Mouse (Mus musculus) layer of hippocampus, adult 8-10 months (tissue): Measurements from ENCODE around the gene Gm10639. TPM values are rescaled to one million over a fixed set of nuclear protein-coding genes. Genes with fewer than 3 reads are reported as not detected.
"Not testable (repeated sequence)": the region's sequence is repeated elsewhere in the genome, so short reads cannot be mapped to it uniquely, and the experiment has no call there.

Experiments
- DNase-seq, 2 experiments: peaks; one replicate each; pipeline ENCODE4 v3.0.0; 2022; ENCODE audit warnings: low spot score in 2 of 2
- total RNA-seq, 4 experiments: library from RNA; stranded (reverse); gene quantifications; 2 replicates each; pipeline ENCODE4 v1.2.4; 2022

Gene Gm10639
- not detected for total RNA-seq

DNA sequence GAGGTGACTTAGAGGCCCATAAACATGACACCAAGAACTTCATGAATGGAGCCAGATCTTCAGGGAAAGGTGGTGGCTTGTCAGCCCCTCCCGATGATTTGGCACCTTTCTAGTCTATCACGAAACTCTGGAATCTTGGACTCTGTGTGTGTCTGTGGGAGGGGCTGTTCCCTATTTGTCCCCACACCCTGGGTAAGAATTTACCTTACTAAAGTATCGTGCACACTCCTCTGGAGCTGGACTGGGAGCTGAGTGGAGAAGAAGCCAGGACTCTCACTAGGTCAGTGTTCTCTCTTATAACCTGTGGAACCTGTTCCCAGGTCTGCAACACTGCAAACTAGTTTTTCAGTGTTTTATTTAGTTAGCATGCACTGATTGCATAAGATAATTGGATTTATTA lies at the start of gene Gm10639:
TSS of gene Gm10639 (plus strand) at position 201 of the 400 bp plus-strand sequence.
- not testable (repeated sequence) for DNase-seq

DNA sequence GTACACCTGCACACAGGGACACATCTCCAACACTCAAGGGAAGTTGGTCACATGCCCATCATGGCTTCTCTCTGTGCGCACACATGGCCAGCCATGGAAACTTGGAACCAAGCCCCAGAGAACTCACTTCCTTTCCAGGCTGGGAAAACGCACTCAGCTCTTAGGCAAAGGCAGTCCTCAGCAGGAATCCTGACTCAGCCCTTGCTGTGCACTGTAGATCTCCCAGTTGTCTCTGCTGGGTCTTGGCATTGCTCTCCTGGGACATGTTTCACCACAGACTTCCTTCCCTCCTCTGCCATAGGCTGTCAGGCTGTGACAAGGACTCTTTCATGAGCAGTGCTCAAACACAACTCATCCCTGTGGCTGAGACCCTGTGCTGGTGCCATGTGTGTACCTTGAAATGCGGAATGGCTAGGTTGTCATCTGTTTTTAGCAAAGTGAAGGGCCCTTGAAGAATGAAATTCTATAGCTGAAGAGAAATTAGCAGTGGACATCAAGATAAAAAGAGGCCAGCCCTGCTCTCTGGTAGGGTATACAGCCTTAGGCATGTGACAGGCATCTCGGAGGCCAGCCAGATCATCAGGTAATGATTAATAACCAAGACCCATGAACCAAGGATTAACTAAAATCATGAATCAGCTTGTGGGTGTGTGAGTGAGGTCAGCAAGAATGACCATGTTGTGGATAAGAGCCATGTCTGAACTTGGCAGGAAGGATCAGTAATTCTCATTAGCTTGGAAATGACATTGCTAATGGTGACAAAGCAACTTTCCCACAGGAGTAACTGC lies 33.8 kb upstream of the Gm10639 start:
- DNase-seq: not testable (repeated sequence)

GRCm38 (mm10) chr9:78256914-78257313 lies 32.8 kb upstream of the Gm10639 start, which contains the start of gene Gm3776:
TSS of gene Gm3776 (plus strand) at chr9:78257129.
- DNase-seq: not testable (repeated sequence)

GRCm38 (mm10) chr9:78259688-78260087 lies 30.0 kb upstream of the Gm10639 start:
- DNase-seq: peak in 1 of 2 experiments; percentile 25

GRCm38 (mm10) chr9:78270945-78271344 lies 18.8 kb upstream of the Gm10639 start:
- DNase-seq: not testable (repeated sequence)

DNA sequence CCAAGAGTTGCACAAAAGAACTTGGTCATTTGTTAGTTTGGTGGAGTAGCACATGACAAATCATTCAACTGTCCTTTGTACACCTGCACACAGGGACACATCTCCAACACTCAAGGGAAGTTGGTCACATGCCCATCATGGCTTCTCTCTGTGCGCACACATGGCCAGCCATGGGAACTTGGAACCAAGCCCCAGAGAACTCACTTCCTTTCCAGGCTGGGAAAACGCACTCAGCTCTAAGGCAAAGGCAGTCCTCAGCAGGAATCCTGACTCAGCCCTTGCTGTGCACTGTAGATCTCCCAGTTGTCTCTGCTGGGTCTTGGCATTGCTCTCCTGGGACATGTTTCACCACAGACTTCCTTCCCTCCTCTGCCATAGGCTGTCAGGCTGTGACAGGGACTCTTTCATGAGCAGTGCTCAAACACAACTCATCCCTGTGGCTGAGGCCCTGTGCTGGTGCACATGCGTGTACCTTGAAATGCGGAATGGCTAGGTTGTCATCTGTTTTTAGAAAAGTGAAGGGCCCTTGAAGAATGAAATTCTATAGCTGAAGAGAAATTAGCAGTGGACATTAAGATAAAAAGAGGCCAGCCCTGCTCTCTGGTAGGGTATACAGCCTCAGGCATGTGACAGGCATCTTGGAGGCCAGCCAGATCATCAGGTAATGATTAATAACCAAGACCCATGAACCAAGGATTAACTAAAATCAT lies 7.6 kb upstream of the Gm10639 start:
- DNase-seq: not testable (repeated sequence)

- DNase-seq: not testable (repeated sequence)
These were observed 660 bp upstream of the Gm10639 start for GRCm38 (mm10) chr9:78289063-78289462.

DNA sequence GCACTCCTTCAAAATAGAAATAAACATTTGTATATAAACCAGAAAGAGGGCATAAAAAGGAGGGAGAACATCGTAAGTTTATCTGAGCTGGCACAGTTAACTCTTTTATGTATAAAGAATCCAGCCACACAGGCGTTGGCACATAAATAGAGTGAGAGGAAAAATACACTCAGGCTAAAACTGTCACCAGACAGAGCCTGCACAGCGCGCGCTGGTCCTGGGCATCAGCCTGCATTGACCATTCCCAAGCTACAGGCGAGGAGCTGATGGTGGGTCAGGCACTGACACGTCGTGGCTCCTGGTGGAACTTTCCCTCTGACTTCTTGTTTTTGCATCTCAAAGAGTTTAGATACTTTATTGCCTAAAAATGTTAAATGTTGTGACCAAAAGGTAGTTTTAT lies 2.7 kb downstream of the Gm10639 start:
- DNase-seq: not testable (repeated sequence)

- not testable (repeated sequence) for DNase-seq
These were observed 4.0 kb downstream of the Gm10639 start for GRCm38 (mm10) chr9:78293683-78294082.

DNA sequence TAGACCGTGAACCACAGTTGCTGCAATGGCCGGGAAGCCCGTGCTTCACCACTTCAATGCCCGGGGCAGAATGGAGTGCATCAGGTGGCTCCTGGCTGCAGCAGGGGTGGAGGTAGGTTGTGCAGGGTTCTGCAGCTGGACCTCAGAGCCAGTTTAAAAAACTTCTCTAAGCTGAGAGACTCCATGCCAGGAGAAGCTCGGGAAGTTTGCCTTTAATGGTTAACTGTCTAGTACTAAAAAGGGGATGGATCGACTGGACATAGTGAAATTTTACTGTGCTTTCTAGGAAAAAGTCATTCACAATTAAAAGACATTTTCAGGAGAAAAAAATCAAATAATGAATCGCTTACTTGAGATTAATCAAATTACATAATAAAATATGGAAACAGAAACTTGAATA lies 5.1 kb downstream of the Gm10639 start:
- DNase-seq: not testable (repeated sequence)

- DNase-seq: peak in 1 of 2 experiments; percentile 10
These were observed 6.4 kb downstream of the Gm10639 start for GRCm38 (mm10) chr9:78296089-78296488.

DNA sequence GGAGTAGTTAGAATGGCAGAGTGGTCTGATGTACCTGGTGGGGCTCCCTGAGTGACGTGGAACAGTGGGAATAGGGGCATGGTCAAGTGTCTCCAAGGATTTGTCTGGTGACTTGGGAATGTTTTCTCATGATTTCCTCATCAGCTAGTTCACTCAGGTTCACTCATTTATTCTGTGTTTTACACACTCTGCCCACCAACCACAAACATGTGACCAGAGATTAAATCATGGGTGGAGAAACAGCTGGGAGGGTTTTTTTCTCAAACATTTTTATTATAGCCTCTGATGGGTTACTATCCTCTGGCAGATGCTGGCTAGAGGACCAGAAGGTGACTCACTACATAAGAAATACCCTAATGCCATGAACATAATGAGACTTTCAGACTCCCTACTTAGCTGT lies 8.5 kb downstream of the Gm10639 start:
- DNase-seq: no peak

GRCm38 (mm10) chr9:78299143-78299542 lies 9.4 kb downstream of the Gm10639 start:
- DNase-seq: not testable (repeated sequence)

DNA sequence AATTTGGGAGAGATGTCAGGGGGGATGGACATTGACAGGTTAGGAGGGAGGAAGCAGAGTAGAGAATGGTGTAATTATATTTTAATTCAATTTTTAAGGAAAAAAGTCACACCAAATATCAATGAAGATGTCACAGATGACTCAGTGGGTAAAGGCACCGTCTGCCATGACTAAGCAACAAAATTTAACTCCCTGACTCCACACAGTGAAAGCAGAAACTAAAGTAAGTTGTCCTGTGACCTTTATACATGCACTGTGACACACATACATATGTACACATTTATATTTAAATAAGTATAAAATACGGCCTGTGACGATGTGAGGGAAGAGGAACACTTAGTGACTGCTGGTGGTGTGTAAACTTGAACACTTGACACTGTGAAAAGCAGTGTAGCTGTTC lies 18.4 kb downstream of the Gm10639 start:
- DNase-seq: not testable (repeated sequence)

DNA sequence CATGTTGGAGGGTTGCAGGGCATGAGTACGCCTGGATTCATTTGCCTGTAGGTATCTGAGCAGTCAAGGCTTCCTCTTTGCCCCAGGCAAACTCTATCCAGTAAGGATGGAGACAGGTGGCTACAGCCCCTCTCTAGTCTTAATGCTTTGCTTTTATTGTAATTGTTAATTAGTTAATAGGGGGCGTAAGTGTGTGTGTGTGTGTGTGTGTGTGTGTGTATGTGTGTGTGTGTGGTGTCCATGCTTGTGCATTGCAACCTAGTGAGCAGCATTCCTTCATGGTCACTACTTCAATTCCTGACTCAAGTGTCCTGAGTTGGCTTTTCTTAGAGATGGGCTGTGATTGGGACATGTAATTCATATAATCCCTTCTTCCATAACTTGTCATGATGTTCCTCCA lies 25.0 kb downstream of the Gm10639 start, which contains the start of gene Omt2a:
TSS of gene Omt2a (minus strand) at position 101 of the 400 bp plus-strand sequence.
- DNase-seq: no peak

DNA sequence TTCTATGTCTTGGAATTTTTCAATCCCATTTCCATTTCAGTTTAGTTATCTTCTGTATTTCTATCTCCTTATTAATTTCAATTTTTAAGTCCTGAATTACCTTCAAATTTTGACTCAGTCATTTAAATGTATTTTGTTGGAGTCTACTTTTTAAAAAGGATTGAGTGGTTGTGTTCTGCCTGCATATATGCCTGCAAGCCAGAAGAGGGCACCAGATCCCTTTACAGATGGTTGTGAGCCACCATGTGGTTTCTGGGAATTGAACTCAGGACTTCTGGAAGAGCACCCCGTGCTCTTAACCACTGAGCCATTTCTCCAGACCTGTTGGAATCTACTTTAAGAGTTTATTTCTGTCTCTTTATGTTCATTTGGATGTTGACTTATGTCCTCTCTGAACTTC lies 29.8 kb downstream of the Gm10639 start:
- no peak for DNase-seq

DNA sequence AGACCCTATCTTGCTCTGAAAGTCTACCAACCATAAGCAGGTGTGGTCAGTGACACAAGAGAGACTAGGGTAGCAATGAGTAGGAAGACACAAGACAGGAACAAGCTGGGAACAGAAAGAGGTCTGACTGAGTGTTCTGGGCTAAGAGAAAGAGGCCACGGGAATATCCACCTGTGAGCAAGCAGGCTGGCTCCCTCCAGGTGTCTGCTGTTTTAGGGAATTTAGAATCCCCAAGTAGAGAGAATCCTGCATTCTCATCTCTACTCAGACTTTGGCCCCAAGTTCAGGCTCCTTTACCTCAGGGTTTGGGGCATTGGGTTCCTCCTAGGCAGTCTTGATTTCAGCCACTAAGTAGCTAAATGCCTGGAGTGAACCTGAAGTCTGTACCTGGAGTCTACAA lies 37.6 kb downstream of the Gm10639 start, which contains the start of gene Omt2b:
TSS of gene Omt2b (plus strand) at position 301 of the 400 bp plus-strand sequence.
- not testable (repeated sequence) for DNase-seq

- DNase-seq: not testable (repeated sequence)
These were observed 47.3 kb downstream of the Gm10639 start for GRCm38 (mm10) chr9:78337050-78337449.

GRCm38 (mm10) chr9:78340324-78340723 lies 50.6 kb downstream of the Gm10639 start:
- DNase-seq: peak in 1 of 2 experiments; percentile 15

DNA sequence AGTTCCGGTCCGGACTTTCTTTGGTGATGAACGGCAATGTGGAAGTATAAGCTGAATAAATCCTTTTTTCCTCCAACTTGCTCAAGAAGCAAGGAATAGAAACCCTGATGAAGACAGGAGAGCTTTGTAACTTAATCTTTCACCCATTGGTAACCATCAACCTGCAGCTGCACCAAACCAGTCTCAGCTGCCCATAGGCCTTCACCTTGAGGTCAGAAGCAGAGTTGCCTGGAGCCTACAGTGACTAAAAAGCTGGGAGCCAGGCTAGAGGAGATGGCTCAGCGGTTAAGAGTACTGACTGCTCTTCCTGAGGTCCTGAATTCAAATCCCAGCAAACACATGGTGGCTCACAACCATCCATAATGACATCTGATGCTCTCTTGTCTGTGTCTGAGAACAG lies 52.8 kb downstream of the Gm10639 start:
- not testable (repeated sequence) for DNase-seq

DNA sequence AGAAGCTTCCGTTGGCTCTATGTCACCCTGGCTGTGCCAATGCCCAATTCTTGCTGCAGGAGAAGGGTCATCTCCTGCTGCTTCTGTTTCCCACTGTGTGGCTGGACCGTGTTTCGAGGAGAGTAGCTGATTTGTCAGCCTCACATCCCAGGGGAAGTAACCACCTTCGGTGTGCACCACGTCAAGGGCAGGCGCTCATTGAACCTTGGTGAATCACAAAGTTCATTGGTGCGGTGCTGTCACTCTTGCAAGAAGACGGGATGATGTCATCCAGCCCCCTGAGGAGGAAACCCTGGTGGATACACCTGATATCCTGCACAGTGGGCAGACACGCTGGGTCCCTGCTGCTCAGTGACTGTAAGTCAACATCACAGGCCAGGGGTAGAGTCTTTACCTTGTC lies 53.3 kb downstream of the Gm10639 start:
- not testable (repeated sequence) for DNase-seq

- DNase-seq: not testable (repeated sequence)
These were observed 55.5 kb downstream of the Gm10639 start for GRCm38 (mm10) chr9:78345235-78345634.
